Mouse (Mus musculus): ENCODE measurements around the gene Mrpl54.

The Mrpl54 gene

GRCm38 (mm10) chr10:81266211-81267105 lies at the start of gene Mrpl54, which contains the start of gene Apba3:
Gene Mrpl54, minus strand, starts transcription at chr10:81266934.
Gene Apba3, plus strand, starts transcription at chr10:81266960.
- DNase-seq (ENCODE audit: low spot score in 2 of 2), result peak; percentile 90 to 93

- no peak for DNase-seq (ENCODE audit: low spot score in 2 of 2)
Observed at GRCm38 (mm10) chr10:81315587-81315986, 48.9 kb upstream of the Mrpl54 start.

- no peak for DNase-seq (ENCODE audit: low spot score in 2 of 2)
Observed at GRCm38 (mm10) chr10:81314201-81314600, 47.5 kb upstream of the Mrpl54 start.

DNA sequence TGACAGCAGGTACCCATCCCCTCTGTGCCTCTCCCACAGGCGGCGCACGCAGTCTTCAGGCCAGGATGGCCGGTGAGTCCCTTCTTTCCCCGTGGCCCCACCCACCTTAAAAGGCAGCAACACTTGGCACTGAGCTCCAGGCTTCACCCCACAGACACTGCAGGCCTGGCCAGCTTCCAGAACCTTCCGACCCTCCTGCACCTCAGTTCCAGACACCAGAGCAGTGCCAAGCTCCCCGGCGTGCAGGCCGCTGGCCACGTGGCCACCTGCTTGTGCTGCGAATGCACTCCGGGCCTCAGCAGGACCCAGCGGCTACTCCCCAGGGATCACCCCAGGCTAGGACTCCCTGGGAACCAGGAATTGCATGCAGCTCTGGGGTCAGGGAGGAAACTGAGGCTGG lies 46.8 kb upstream of the Mrpl54 start:
- no peak for DNase-seq (ENCODE audit: low spot score in 2 of 2)

DNA sequence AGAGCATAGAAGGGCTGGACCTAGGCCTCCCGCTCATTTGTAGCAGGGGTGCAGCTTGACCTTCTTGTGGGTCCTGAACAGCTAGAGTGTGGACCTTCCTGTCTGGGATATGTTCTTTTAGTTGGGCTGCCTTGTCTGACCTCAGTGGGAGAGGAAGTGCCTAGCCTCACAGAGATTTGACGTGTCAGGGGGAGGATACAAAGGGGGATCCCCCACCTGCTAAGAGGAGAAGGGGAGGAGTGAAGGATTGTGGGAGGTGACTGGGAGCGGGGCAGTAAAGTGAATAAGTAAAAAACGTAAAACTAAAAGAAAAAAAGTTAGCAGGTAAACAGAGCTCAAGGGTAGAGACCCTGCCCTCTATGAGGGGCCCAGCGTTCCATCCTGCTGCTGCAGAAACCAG lies 42.8 kb upstream of the Mrpl54 start:
- DNase-seq (ENCODE audit: low spot score in 2 of 2), result no peak

- no peak for DNase-seq (ENCODE audit: low spot score in 2 of 2)
Observed at GRCm38 (mm10) chr10:81306837-81307682, 40.3 kb upstream of the Mrpl54 start.

DNA sequence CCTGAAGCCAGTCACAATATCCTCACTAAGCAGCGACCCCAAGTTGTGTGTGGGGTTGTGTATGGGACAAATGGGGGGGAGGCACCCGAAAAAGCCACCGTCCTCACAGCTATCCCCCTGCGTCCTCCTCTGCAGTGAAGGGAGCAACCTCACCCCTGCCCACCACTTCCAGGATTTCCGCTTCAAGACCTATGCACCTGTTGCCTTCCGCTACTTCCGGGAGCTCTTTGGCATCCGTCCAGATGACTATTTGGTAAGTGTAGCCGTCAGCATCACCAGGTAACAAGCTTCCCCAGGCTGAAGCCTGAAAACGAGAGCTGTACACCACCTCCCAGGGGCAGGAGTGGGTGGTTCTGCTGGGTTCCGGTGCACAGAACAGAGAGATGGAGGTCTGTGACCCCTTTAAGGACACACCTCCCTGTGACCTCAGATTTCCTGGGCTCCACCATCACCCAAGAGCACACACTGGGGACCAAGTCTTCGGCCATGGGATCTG lies 39.5 kb upstream of the Mrpl54 start:
- DNase-seq (ENCODE audit: low spot score in 2 of 2), result no peak

GRCm38 (mm10) chr10:81305663-81306062 lies 38.9 kb upstream of the Mrpl54 start:
- no peak for DNase-seq (ENCODE audit: low spot score in 2 of 2)

- DNase-seq (ENCODE audit: low spot score in 2 of 2), result no peak
Observed at GRCm38 (mm10) chr10:81304597-81305238, 38.0 kb upstream of the Mrpl54 start.

DNA sequence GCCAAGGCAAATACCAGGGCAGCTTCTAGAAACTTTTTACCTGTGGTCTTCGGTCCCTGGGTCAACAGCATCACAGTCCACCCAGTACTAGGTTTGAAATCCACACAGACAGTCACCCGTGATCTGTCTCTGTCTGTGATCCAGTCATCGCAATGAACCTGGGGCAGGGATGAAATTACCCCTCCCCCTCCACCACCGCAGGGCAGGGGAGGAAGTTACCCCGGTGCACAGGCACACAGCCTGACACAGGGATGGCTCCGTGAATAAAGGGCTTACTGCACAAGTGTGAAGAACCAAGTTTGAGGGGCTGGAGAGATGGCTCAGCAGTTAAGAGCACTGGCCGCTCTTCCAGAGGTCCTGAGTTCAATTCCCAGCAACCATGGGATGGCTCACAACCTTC lies 37.0 kb upstream of the Mrpl54 start:
- no peak for DNase-seq (ENCODE audit: low spot score in 2 of 2)

DNA sequence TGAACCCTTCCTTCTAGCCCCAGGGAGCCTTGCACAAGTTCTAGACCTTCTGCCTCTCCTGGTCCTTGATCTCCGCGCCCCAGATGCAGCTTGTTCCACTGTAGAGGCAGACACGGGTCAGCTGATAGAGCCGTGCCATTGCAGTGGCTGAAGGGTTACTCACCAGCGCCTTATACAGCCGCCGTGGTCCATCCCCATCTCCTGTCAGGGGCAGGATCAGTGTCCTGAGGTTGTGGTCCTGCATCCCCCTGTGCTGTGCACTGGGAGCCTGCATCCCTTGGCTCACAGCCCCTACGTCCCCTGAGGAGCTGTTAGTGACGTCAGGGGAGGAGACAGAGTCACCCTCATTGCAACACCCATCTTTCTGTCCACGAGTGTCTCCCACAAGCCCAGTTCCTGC lies 36.5 kb upstream of the Mrpl54 start:
- no peak for DNase-seq (ENCODE audit: low spot score in 2 of 2)

- DNase-seq (ENCODE audit: low spot score in 2 of 2), result peak in 1 of 2 experiments; percentile 48
Observed at GRCm38 (mm10) chr10:81302781-81303218, 36.1 kb upstream of the Mrpl54 start.

GRCm38 (mm10) chr10:81302288-81302687 lies 35.6 kb upstream of the Mrpl54 start:
- DNase-seq (ENCODE audit: low spot score in 2 of 2), result no peak

DNA sequence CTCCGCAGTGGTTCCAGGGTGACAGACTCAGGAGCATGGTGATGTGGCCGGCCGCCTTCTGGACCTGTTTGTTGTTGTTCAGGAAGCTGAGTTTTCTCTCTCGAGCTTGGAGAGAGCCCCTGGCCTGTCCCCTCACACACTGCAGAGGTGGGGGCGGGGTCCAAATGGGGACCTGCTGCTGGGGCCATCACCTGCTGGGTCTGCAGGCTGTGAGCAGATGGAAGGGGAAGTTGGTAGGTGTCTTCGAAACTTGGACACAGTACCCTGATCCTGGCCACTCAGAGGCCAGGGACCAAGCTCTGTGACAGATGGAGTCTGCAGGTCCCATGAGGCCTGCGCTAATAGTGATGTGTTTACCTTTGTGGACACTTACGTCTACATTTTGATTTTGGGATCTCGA lies 34.6 kb upstream of the Mrpl54 start:
- DNase-seq (ENCODE audit: low spot score in 2 of 2), result no peak

DNA sequence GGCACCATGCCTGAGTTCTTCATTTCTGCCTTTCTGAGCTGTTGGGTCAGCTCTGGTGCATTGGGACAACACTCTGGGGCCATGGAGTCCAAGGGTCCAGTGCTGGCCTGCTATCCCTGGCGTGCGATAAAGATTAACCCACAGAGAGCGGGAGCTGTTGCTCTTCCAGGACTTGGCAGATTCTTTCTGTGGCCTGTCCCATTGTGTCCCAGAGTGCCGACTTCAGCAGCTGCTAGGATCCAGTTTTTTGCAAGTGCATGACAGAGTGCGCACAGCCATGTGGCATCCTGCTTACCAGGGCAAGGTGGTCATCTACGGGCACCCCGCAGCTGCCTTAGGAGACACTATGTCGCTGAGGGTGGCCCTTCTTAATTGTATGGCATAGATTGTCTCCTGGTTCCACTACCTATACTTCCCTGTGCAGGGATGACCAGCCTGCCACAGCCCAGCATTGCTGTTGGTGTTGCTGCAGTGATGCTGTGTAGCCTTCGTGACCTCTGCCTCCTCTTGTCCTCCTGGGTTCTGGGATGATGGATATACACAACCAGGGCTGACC lies 33.7 kb upstream of the Mrpl54 start:
- DNase-seq (ENCODE audit: low spot score in 2 of 2), result no peak

DNA sequence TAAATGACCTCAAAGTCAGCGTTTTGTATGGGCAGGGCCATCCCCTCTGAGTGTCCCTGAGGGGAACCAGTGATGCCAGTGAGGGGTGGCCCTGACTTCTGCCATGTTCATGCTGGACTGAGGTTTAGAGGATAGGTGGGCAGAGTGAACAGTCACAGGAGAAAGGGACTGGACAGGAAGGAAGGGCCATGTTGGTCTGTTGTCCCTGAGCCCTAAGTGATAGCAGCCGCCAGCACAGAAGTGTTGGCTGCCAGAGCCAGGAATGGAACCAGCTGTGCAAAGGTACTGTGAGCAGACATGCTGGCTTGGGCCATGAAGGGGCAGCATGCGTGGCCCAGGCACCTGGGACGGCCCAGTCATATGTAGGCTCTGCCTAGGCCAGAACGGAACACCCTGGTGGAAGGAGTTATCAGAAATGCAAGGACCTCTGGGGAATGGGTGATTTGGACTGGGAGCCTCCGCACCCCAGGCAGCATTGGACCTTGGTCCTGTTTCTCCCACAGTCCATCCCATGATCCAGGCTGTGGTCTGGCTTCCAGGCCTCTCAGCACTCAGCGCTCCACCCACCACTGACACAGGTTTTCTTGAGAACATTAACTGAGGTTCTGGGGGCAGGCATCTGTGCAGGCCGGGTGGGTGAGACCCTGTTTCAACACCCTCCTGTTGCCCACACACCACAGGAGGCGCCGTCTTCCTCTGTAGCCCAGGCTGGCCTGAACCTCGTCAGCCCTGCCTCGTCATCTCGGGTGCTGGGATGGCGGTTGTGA lies 33.0 kb upstream of the Mrpl54 start:
- DNase-seq (ENCODE audit: low spot score in 2 of 2), result no peak

DNA sequence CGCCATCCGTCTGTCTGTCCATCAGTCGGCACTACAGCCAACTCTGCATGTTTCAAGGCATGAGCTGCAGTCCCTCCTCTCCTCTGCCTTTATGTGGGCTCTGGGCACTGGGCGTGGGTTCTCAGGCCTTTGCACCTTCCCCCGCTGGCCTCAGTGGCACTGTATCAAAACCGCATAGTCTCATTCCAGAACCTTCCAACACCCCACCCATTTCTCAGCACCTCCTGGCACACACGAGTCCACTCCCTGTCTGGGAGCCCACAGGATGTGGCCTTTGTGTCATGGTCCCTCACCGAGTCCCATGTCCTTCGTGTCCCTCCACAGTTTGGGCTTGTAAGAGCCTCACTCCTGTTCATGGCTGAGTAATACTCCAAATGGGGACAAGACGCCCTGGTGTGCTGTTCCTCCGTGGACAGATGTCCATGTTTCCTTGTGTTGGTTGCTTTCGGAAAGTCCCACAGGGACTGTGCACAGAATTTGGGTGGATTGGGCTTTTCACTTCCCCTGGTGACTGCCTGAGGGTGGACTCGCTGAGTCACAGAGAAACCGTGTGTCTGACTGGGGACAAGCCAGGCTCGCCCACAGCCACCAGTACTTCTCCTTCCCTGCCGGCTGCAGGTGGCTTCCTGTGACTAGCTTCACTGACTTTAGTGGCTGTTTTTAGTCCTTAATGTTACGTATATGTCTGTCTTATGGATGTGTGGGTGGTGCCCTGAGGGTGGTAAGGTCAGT lies 31.8 kb upstream of the Mrpl54 start:
- no peak for DNase-seq (ENCODE audit: low spot score in 2 of 2)

DNA sequence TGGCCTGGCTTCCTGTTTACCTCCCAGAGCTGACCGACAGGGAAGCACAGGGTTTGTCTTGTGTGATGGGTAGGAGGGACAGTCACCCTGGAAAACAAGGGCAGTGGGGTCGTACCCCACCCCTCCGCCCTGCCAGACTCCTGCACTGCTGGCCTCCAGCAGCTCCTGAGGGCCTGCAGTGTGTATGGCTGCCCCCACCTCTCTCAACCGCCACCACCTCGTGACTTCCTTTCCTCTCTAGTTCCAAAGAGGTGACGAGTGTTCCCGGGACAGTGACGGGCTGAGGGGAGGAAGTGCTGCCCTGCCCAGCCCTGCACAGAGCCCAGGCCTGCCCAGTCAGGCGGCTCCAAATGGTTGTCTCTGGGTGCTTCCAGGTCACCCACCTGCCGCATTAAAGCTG lies 31.1 kb upstream of the Mrpl54 start:
- no peak for DNase-seq (ENCODE audit: low spot score in 2 of 2)

- no peak for DNase-seq (ENCODE audit: low spot score in 2 of 2)
Observed at GRCm38 (mm10) chr10:81297246-81297645, 30.5 kb upstream of the Mrpl54 start.

GRCm38 (mm10) chr10:81295185-81295584 lies 28.5 kb upstream of the Mrpl54 start:
- DNase-seq (ENCODE audit: low spot score in 2 of 2), result no peak
